ENCODE assay signal across 8 mouse cellular contexts in the genomic region with DNA sequence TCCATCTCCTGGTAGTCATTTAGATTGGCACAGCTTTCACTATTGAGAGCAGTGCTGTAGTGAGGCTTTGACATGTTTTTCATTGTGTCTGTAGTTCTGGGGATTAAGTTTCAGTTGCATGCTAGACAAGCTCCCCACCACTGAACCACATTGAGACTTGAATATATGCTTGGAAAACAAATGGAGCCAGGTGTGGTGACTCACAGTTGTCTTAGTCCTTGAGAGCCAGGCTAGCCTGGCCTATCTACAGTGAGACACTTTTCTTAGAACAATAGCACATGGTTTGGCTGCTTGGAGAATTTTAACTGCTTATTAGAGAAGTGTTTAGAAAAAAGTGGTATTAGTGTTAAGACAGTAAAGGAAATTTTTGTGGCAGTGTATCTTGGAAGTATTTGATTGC. TPM values are rescaled to one million over a fixed set of nuclear protein-coding genes. Genes with fewer than 3 reads are reported as not detected.
DNase-seq lines count a peak whose midpoint lies in the region; ATAC-seq and TF ChIP-seq lines count a peak whose summit lies in the region.

No protein-coding gene starts in this region.

- H3K4me1 ChIP-seq in kidney, embryonic 16.5 days (ENCODE audit: insufficient read depth, low read length) = peaks cover 24% of the 10 kb centered on the region
- no peaks in the 10 kb centered on the region for H3K4me1 ChIP-seq in bone marrow, adult 2 months (ENCODE audit: control insufficient read depth, insufficient read depth, low read length)
- H3K4me1 ChIP-seq in hindbrain, embryonic 14.5 days (replicated peaks; ENCODE audit: control insufficient read depth, insufficient read depth, low read length) = peaks cover 37% of the 10 kb centered on the region
- H3K4me1 ChIP-seq in midbrain, embryonic 14.5 days (ENCODE audit: control insufficient read depth, insufficient read depth, low read length) = peaks cover 27% of the 10 kb centered on the region

- TF ChIP-seq CTCF in bone marrow, adult 2 months (IDR thresholded peaks at IDR 0.05; ENCODE audit: control insufficient read depth, insufficient read depth, low read length) = no peak

- H3K27ac ChIP-seq in kidney, embryonic 16.5 days (ENCODE audit: low read length) = peak overlapping the region; percentile 100; the same call in 1 of the 2 replicates
- no peak overlapping the region for H3K27ac ChIP-seq in bone marrow, adult 2 months (ENCODE audit: control insufficient read depth, insufficient read depth, low read depth, low read length, poor library complexity)
- no peak overlapping the region for H3K27ac ChIP-seq in hindbrain, embryonic 14.5 days
- H3K27ac ChIP-seq in midbrain, embryonic 14.5 days (replicated peaks; ENCODE audit: low read depth, low read length) = no peak overlapping the region

- peaks cover 27% of the 10 kb centered on the region for H3K36me3 ChIP-seq in kidney, embryonic 16.5 days (ENCODE audit: insufficient read depth, low read length)
- H3K36me3 ChIP-seq in hindbrain, embryonic 14.5 days (replicated peaks; ENCODE audit: control insufficient read depth, insufficient read depth) = peaks cover 40% of the 10 kb centered on the region
- peaks cover 30% of the 10 kb centered on the region for H3K36me3 ChIP-seq in midbrain, embryonic 14.5 days (ENCODE audit: control insufficient read depth, insufficient read depth, low read length)

- ATAC-seq in kidney, embryonic 16.5 days (ENCODE audit: low FRiP score, low TSS enrichment) = no peak
- ATAC-seq in hindbrain, embryonic 14.5 days (ENCODE audit: low FRiP score) = no peak
- no peak for ATAC-seq in midbrain, embryonic 14.5 days (ENCODE audit: low FRiP score, low TSS enrichment)
- ATAC-seq in erythroid progenitor cell, adult 5-6 weeks (replicated peaks; ENCODE audit: low FRiP score, poor library complexity, severe bottlenecking) = no peak

- H3K4me3 ChIP-seq in kidney, embryonic 16.5 days (ENCODE audit: low read length) = peak overlapping the region; percentile 95
- peak overlapping the region; percentile 95 for H3K4me3 ChIP-seq in bone marrow, adult 2 months (replicated peaks; ENCODE audit: control insufficient read depth, low read depth, low read length)
- peak overlapping the region; percentile 60 for H3K4me3 ChIP-seq in hindbrain, embryonic 14.5 days (replicated peaks; ENCODE audit: low read length)
- peak overlapping the region; percentile 72 for H3K4me3 ChIP-seq in midbrain, embryonic 14.5 days (replicated peaks; ENCODE audit: low read depth, low read length)

- peak overlapping the region; percentile 98 for H3K9ac ChIP-seq in kidney, embryonic 16.5 days (replicated peaks; ENCODE audit: low read length)
- peak overlapping the region; percentile 94 for H3K9ac ChIP-seq in hindbrain, embryonic 14.5 days
- peak overlapping the region; percentile 94 for H3K9ac ChIP-seq in midbrain, embryonic 14.5 days (replicated peaks; ENCODE audit: low read length)

- no peaks in the 10 kb centered on the region for H3K27me3 ChIP-seq in kidney, embryonic 16.5 days (ENCODE audit: insufficient read depth, low read length)
- H3K27me3 ChIP-seq in hindbrain, embryonic 14.5 days (ENCODE audit: control insufficient read depth, insufficient read depth, low read length) = no peaks in the 10 kb centered on the region
- H3K27me3 ChIP-seq in midbrain, embryonic 14.5 days (ENCODE audit: control insufficient read depth, insufficient read depth, low read length) = no peaks in the 10 kb centered on the region

- TF ChIP-seq POLR2A in bone marrow, adult 2 months (IDR thresholded peaks at IDR 0.05; ENCODE audit: borderline replicate concordance, control insufficient read depth, low read depth, low read length) = no peak

- H3K9me3 ChIP-seq in kidney, embryonic 16.5 days (ENCODE audit: low read length) = no peaks in the 10 kb centered on the region
- H3K9me3 ChIP-seq in hindbrain, embryonic 14.5 days (ENCODE audit: control insufficient read depth, low read length) = no peaks in the 10 kb centered on the region
- H3K9me3 ChIP-seq in midbrain, embryonic 14.5 days (ENCODE audit: control insufficient read depth, low read length) = no peaks in the 10 kb centered on the region

- no peak for DNase-seq in kidney, adult 8-10 months
- no peak for DNase-seq in hindbrain, embryonic 14.5 days (ENCODE audit: low spot score)
- DNase-seq in midbrain, embryonic 14.5 days = no peak
- no peak for DNase-seq in spleen, postnatal 10 days (ENCODE audit: low spot score in 2 of 2)
- no peak for DNase-seq in adrenal gland, adult 8-10 months

- H3K4me2 ChIP-seq in kidney, embryonic 16.5 days (replicated peaks; ENCODE audit: low read depth, low read length) = peak overlapping the region; percentile 73
- peak overlapping the region; percentile 99 for H3K4me2 ChIP-seq in hindbrain, embryonic 14.5 days (replicated peaks)
- peak overlapping the region; percentile 97 for H3K4me2 ChIP-seq in midbrain, embryonic 14.5 days (ENCODE audit: low read length)

RNA-seq across cellular contexts. Expression of a gene that starts 1.8 kb away (rescaled TPM):
- polyA plus RNA-seq in kidney, embryonic 16.5 days (2015; fragmentation: Nextera tagmentation; extraction: Ambion mirVana) = 597 and 625 TPM in 2 replicates
- polyA plus RNA-seq in bone marrow, adult 2 months (2011; ENCODE audit: insufficient read depth, insufficient read length, low replicate concordance, missing spikeins) = 212 and 214 TPM in 2 replicates
- polyA plus RNA-seq in hindbrain, embryonic 14.5 days (2014; fragmentation: Nextera tagmentation; extraction: Ambion mirVana) = 446 and 460 TPM in 2 replicates
- 486 and 559 TPM in 2 replicates for polyA plus RNA-seq in midbrain, embryonic 14.5 days (2014; fragmentation: Nextera tagmentation; extraction: Ambion mirVana)
- 336 and 352 TPM in 2 replicates for total RNA-seq in erythroid progenitor cell, adult 5-6 weeks (2015; ENCODE audit: low replicate concordance)
- total RNA-seq in erythroid progenitor cell, adult 5-6 weeks (2017; ENCODE audit: low replicate concordance) = 441 and 499 TPM in 2 replicates
- 100 to 1,000 TPM in 3 of 4 experiments, 10 to 100 TPM in 1; 89.9 to 176 (median 144) TPM for total RNA-seq in adrenal gland, adult 8-10 months (2022)

RNA-seq across cellular contexts. Expression of a gene that starts 26.5 kb away (rescaled TPM):
- polyA plus RNA-seq in kidney, embryonic 16.5 days (2015; fragmentation: Nextera tagmentation; extraction: Ambion mirVana) = 106 and 121 TPM in 2 replicates
- 139 and 214 TPM in 2 replicates for polyA plus RNA-seq in bone marrow, adult 2 months (2011; ENCODE audit: insufficient read depth, insufficient read length, low replicate concordance, missing spikeins)
- polyA plus RNA-seq in hindbrain, embryonic 14.5 days (2014; fragmentation: Nextera tagmentation; extraction: Ambion mirVana) = 75.6 and 85.0 TPM in 2 replicates
- 74.8 and 102 TPM in 2 replicates for polyA plus RNA-seq in midbrain, embryonic 14.5 days (2014; fragmentation: Nextera tagmentation; extraction: Ambion mirVana)
- total RNA-seq in erythroid progenitor cell, adult 5-6 weeks (2015; ENCODE audit: low replicate concordance) = 112 and 129 TPM in 2 replicates
- 111 and 134 TPM in 2 replicates for total RNA-seq in erythroid progenitor cell, adult 5-6 weeks (2017; ENCODE audit: low replicate concordance)
- total RNA-seq in adrenal gland, adult 8-10 months (2022) = 10 to 100 TPM; 57.3 to 84.7 (median 68.7) TPM

RNA-seq across cellular contexts. Expression of a gene that starts 56.5 kb away (rescaled TPM):
- polyA plus RNA-seq in kidney, embryonic 16.5 days (2015; fragmentation: Nextera tagmentation; extraction: Ambion mirVana) = 74.1 and 81.3 TPM in 2 replicates
- 5.2 and 27.7 TPM in 2 replicates for polyA plus RNA-seq in bone marrow, adult 2 months (2011; ENCODE audit: insufficient read depth, insufficient read length, low replicate concordance, missing spikeins)
- polyA plus RNA-seq in hindbrain, embryonic 14.5 days (2014; fragmentation: Nextera tagmentation; extraction: Ambion mirVana) = 79.5 and 97.7 TPM in 2 replicates
- polyA plus RNA-seq in midbrain, embryonic 14.5 days (2014; fragmentation: Nextera tagmentation; extraction: Ambion mirVana) = 80.8 and 109 TPM in 2 replicates
- 0.84 and 2.5 TPM in 2 replicates for total RNA-seq in erythroid progenitor cell, adult 5-6 weeks (2015; ENCODE audit: low replicate concordance)
- total RNA-seq in erythroid progenitor cell, adult 5-6 weeks (2017; ENCODE audit: low replicate concordance) = 2.3 TPM in 1 of 2 replicates, not detected in the other
- total RNA-seq in adrenal gland, adult 8-10 months (2022) = 10 to 100 TPM; 17.3 to 29.4 (median 24.6) TPM
